Mouse (Mus musculus): ENCODE measurements around the gene Ddx55.
"Not testable (repeated sequence)": the region's sequence is repeated elsewhere in the genome, so short reads cannot be mapped to it uniquely, and the experiment has no call there.

The Ddx55 gene

DNA sequence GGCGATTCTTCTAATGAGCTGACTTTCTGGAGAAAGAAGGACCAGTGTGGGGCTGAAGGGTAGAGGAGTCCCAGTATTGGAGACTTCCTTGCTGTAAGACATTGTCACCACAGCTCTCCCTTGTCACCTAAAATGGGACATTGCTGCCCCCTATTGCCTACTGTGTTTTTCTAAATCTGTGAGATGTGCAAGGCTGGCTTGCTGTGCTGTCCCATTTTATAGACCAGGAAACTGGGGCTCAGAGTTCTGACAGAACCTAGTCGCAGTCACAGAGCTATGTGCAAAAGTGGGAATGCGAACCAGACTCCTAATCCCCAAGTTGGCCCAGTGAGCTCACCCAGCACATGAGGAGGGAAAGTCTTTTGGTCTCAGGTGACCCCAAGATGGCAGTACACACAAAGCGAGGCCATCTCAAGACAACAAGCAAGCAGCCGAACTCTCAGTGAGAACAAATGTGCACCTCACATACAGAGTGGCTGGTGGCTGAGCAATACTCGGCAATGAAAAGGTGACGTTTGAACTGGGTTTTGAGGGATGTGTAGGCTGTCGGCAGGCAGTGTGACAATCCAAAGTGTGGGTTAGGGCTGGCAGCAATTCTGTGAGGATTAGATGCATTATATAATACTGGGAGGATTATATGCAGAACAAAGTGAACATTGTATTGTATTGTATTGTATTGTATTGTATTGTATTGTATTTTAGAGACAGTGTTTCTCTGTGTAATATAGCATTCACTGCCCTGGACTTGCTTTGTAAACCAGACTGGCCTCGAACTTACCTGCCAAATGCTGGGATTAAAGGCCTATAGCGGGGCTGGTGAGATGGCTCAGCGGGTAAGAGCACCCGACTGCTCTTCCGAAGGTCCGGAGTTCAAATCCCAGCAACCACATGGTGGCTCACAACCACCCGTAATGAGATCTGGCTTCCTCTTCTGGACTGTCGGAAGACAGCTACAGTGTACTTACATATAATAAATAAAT lies 13.6 kb upstream of the Ddx55 start:
- DNase-seq (ENCODE audit: low read depth), result peak; percentile 74

DNA sequence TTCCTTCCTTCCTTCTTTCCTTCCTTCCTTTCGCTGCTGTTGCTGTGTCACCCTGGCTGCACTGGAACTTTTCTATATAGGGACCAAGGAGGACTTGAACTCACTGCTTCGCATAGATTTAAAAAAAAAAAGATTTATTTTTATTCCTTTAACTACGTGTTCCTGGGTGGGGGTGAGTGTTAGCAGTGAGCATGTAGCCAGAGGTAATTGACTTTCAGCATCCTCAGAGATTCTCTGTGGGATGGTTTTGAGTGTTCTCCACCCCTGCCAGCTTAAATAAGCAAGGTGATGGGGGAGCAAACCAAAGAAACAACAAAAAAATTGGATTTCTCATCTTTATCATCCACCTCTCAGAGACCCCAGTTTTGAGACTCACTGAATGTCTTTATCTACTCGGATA lies 12.8 kb upstream of the Ddx55 start:
- no peak for DNase-seq (ENCODE audit: low read depth)

DNA sequence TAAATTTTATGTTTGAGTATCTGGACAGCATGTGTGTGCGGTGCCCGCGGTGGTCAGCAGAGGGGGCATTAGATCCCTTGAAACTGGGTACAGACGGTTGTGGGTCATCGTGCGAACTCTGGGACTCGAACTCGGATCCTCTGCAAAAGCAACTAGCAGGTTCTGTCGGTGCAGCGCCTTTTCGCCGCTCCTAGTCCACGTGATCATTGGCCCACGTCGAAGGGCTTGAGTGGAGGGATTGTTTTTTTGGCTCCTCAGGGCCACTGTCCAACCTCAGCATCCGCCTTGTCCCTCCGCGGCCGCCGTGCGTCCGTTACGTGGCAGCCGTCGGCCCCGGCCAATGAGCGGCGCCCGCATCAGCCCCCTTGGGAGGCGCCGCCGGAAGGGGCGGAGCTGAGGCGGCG lies 12.3 kb upstream of the Ddx55 start, which contains the start of gene Tmed2:
Gene Tmed2 (plus strand): TSS at position 313 of the 404 bp plus-strand sequence.
- peak; percentile 86 for DNase-seq (ENCODE audit: low read depth)

DNA sequence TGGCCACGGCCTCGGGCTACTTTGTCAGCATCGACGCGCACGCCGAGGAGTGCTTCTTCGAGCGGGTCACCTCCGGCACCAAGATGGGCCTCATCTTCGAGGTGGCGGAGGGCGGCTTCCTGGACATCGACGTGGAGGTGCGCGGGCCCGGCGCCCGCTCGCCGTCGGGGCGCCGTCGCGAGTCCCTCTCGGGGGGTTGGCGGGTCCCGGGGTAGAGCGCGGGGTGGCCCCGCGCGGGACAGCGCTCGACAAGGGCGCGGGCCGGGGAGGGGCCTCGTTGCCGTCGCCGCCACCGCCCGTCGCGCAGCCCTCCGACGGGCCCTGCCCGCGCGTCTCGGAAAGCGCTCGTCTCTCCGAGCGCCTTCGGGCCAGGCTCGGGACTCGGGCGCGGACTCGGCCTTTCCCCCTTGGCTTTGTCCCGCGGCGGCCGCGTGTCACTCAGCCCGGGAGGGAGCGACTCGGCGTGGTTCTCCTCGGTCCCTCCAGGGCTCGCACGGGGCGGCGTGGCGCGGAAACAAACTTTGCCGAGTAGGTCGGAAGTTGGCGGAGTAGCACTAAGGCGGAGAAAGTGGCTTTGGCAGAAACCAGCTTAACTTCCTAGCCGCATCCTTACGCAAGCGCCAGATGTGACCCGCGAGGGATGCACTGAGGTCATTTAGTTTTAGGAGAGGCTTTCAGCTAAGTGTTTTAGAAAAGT lies 11.6 kb upstream of the Ddx55 start:
- no peak for DNase-seq (ENCODE audit: low read depth)

DNA sequence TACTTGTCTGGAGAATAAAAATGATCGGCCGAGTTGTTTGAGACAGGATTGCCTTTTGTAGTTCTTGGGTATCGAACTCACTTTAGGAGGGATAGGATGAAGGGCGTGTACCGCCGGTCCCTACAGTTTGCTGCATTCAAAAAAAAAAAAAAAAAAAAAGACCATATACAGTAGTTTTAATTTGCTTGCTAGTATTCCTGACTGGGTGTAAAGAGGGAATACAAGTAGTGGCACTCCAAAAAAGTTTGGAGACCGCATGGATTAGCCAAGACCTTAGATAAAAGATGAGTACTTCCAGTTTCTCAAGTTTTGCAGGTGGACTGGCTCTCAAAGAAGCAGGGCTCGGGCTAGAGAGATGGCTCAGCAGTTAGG lies 11.1 kb upstream of the Ddx55 start:
- no peak for DNase-seq (ENCODE audit: low read depth)

DNA sequence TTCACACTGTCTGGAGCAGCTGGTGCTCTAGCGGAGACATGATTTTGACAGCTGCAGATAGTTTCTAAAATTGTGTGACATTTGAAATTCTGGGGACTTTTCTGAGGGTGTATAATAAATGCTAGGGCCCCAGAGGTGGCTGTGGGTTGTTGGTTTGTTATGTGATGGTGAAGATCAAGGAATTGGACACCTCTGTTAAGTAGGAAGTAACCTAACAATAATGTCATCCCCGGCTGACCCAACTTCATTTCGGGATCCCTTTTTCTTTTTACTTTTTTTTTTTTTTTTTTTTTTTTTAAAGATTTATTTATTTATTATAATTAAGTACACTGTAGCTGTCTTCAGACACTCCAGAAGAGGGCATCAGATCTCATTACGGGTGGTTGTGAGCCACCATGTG lies 1.9 kb upstream of the Ddx55 start:
- DNase-seq (ENCODE audit: low read depth), result not testable (repeated sequence)

DNA sequence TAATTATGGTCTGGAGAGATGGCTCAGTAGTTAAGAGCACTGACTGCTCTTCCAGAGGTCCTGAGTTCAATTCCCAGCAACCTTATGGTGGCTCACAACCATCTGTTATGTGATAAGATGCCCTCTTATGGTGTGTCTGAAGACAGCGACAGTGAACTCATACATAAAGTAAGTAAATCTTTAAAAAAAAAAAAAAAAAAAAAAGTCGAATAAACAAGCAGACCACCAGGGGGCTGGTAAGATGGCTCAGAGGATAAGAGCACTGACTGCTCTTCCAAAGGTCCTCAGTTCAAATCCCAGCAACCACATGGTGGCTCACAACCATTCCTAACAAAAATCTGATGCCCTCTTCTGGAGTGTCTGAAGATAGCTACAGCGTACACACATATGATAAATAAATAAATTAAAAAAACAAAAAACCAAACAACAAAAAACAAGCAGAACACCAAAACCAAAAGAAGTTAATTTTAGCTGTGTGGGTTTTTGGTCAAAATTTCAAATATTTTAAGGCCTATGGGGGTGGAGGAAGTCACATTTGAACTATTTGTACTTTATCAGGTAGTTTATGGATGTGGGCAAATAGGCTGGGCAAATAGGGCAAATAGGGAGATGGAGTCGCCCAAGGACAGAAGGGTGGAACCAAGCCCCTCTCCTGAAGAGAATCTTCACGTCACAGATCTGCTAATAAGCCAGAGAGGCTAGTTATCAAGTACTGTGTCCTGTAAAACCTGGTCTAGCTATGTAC lies 1.1 kb upstream of the Ddx55 start:
- DNase-seq (ENCODE audit: low read depth), result not testable (repeated sequence)

DNA sequence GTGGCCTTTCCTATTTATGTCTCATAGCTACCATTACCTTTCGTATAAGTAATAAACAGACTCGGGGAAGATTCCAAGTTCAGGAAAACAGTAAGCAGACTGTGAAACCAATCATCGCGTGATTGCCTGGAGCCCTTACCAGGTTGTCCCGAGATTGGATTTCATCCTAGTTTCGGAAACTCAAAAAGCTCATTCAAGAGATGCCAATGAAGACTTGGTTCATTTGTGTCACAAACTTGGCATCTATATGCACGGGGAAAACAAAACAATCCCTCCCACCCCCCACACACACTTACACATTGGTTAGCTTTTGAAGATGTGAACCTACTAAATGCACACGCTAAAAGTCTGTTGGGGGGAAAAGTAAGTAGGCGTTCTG lies 581 bp upstream of the Ddx55 start:
- DNase-seq (ENCODE audit: low read depth), result no peak

DNA sequence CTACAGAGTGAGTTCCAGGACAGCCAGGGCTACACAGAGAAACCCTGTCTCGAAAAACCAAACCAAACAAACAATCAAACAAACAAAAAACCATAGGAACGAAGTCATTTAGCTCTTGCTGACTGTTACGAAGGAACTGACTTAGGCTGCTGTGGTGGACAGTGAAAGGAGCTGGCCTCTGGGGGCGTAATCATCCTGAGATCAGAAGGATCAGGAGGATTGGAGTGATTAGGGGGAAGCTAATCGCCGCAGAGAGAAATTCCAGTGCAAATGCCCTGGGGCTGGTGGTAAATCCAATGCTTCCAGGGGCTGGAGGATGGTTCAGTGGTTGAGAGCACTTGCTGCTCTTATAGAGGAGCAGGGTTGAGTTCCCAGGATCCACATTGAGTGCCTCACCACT lies 943 bp downstream of the Ddx55 start:
- no peak for DNase-seq (ENCODE audit: low read depth)

DNA sequence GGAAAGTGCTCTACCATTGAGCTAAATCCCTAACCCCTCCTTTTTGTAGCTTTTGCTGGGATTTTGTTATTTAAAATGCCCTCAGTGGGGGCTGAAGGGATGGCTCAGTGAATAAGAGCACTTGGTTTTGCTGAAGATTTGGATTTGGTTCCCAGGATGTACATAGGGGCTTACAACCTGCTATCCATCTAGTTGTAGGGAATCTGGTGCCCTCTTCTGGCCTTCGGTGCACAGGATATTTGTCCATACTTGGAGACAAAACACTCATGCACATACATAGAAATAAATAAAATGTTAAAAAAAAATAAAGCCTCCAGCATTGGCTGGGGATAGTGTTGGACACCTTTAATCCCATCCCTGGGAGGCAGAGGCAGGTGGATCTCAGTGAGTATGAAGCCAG lies 2.5 kb downstream of the Ddx55 start:
- DNase-seq (ENCODE audit: low read depth), result no peak

DNA sequence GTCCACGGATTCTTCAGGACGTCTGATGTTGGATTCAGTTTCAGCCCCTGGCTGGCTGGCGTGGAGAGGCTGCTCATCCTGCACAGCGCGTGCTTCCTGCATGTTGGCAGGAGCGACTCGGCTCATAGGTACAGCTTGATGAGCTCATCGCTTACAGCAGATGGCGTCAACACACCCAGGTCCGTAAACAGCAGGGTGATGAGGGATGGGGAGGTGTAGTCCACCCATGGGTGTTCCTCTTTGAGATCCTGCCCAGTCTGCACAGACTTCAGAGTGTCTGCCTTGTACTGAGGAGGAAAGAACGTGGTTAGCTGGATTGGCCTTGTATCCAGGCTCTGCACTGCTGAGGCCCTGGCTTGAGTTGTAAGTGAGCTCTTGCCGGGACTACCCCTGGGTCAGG lies 18.4 kb downstream of the Ddx55 start:
- DNase-seq (ENCODE audit: low read depth), result no peak

DNA sequence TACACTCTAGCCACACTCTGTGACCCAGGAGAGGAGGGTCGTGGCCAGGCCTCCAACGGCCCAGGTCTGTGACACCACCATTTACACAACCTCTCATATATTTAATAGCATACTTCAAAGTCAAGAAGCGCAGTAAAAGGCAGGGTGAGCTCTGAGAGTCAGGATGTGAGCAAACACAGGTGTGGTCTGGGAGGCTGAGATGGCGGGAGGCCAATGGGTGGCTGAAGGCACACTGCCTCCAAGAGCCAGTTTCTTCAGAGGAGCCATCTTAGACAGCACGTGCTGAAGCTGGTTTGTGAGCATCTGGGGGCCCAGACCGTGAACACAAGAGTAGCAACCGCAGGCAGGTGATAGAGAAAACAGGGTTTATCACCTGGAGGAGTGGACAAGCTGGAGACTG lies 22.8 kb downstream of the Ddx55 start:
- no peak for DNase-seq (ENCODE audit: low read depth)

DNA sequence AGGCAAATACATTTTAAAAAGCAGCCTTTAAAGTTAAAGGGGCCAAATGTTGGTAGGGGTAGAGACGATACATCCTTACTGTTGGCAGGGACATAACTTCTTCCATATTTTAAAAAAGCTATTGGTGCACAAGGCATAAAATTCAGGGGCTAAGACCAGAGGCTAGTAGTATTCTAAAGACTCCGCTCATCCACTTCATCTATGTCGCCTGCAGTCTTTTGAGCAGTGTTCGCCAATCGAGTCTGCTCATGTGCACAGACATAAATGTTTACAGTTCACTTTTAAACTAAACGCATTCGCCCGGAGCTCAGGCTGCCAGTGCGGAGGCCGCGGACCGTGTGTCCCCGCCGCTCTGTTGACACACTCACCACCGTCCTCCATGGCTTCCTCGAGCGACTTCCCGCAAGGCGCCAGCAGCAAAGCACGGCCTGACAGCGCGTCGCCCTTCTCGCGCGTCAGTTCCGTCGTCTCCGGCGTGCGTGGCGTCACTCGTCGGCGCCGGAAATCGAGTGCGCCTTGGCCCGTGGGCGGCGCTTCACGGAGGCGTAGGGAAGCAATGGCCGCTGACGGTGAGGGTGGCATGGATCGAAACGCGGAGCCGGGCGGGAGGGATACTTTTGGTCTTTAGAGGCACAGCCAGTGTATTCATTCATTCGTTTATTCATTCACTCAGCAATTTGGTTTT lies 26.1 kb downstream of the Ddx55 start, which contains the start of the genes Eif2b1 and Gtf2h3:
Gene Eif2b1 (minus strand): TSS at position 499 of the 685 bp plus-strand sequence.
Gene Gtf2h3 (plus strand): TSS at position 508 of the 685 bp plus-strand sequence.
- peak; percentile 91 for DNase-seq (ENCODE audit: low read depth)

DNA sequence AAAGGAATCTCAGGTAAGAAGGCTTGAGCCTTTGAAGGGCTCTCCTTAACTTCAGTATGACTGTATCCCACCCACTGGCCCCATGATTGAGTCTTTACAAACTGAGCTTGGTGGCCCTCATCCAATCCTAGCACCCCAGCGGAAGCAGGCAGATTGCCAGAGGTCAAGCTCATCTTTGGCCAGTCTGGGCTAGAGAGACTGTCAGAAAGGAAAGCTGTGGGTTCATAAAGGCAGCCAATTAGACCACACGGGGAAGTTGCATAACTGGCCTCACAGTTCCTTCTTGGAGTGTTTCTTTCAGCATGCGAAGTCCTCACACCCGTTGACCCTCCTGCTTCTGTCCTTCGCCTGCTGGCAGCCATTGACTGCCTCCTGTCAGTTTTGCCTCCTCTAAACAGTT lies 29.9 kb downstream of the Ddx55 start:
- DNase-seq (ENCODE audit: low read depth), result no peak

DNA sequence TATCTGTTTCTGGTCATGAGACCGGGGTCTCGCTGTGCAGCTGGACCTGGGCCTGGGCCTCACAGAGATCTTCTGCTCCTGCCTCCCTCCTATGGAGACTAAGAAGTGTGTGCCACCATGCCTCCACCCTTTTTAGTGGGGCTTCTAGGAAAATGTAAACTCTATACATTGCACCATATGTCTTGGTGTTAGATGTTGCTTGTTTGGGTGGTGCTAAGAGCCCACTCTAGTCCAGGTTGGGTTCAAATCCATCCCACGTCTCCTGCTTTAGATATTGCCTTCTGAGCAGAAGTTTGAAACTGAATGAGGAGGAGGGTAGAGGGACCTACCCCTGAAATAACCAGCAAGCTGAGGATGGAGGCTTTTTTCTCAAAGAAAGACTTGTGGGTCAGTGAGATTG lies 40.1 kb downstream of the Ddx55 start:
- DNase-seq (ENCODE audit: low read depth), result no peak

DNA sequence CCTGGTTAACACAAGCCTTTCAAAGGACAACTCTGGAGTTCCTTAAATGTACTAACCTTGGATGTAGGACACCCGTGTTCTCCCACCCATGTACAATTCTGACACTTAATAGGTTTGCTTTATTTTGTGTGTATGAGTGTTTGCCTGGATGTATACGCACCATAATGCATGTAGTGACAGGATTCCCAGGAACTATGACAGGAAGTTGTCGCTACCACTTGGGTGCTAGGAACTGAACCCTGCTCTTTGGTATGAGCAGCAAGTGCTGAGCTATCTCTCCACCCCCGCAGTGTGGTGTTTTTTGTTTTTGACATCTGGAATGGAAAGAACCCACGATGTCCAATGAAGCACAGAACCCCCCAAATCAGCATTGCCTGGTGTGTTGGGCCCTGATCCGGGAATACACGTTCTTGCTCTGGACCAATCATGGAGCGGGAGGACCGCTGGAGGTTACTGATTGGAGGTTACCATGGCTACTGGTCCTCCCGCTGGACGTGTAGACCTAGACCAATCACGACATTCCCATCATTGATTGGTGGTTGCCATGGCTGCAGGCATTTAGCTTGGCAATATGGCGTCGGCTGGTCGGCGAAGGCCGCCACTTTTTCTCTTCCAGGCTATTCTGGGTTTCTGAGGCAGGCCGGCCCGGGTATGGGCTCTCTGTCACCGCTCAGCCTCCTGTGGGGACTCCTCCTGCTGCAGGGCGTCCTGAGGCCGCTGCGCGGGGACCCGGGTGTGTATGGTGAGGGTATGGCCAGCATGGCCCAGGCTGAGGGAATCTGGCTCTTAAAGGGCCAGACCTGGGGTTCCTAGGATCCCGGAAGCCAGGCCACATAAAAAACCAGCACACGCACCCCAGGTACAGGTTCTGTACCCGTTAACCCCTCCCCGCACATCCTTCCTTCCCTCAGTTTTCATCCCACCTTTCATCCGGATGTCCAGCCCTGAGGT lies 45.8 kb downstream of the Ddx55 start:
- peak; percentile 73 for DNase-seq (ENCODE audit: low read depth)

DNA sequence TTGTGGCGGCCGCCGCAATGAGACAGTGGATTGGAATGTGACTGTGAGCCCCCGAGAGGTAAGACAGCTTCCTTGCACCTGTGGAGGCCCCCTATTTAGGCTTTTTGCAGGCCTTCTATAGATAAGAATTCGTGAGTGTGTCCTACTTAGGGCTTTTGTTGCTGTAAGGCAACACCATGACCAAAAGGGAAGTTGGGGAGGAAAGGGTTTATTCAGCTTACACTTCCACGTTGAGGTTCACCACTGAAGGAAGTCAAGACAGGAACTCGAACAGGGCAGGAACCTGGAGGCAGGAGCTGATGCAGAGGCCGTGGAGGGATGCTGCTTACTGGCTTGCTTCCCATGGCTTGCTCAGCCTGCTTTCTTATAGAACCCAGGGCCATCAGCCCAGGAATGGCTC lies 47.1 kb downstream of the Ddx55 start:
- DNase-seq (ENCODE audit: low read depth), result not testable (repeated sequence)

DNA sequence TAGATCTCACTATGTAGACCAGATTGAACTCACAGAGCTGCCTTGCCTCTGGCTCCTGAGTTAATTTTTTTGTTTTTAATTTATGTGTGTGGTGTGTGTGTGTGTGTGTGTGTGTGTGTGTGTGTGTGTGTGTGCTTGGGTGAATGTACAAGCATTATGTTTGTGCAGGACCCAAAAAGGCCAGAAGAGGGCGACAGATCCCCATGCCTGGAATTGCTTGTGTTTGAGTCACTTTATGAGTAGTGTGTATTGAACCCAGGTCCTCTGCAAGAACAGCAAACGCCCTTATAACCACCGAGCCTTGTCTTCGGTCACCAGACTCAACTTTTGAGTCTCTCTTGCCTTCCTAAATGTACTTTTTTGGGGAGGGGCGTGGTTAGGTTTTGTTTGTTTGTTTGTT lies 49.7 kb downstream of the Ddx55 start:
- DNase-seq (ENCODE audit: low read depth), result peak; percentile 52

DNA sequence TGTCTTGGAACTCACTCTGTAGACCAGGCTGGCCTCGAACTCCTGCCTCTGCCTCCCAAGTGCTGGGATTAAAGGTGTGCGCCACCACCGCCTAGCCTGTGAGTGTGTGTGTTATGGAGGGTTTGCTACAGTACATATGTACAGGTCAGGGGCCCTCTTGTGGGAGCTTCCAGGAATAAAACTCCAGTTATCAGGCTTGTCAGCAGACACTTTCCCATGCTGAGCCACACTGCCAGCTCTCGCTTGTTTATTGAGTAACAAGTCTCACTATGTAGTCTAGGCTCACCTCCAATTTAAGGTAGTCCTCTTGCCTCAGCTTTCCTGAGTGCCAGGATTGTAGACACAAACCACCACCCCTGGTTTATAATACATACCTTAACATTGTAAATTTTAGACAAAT lies 51.6 kb downstream of the Ddx55 start:
- no peak for DNase-seq (ENCODE audit: low read depth)

DNA sequence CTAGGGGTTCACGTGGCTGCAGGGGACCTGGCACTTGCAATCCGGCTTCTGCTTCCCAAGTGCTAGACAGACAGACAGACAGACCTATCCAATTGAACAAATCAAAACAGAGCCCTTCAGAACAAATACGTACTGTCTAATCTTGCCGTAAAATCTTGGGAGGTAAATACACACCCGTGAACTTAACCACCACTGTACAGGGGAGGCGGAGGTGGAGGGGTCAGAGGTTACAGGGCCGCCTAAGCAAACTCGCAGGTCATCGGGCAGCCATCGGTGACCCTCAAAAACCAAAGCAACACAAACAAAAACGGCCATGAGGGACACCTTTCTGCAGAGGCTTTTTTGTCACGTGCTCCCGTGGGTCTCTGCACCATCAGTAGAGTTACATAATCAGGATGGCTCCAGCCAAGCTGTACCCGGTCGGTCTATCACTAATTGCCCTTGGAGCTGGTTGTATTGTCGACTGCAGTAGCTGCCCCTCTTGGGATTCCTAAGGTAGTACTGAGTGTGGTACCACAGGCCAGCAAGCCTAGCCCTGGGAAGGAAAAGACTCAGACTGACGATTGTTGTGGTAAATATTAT lies 52.5 kb downstream of the Ddx55 start:
- DNase-seq (ENCODE audit: low read depth), result no peak

Data from c-Kit-positive CD71-negative TER-119-negative erythroid progenitor cells, embryonic 14.5 days (primary cell).